Mouse (Mus musculus): ENCODE results near the gene Adam4.
"Not testable (repeated sequence)": the region's sequence is repeated elsewhere in the genome, so short reads cannot be mapped to it uniquely, and the experiment has no call there.

Gene Adam4

DNA sequence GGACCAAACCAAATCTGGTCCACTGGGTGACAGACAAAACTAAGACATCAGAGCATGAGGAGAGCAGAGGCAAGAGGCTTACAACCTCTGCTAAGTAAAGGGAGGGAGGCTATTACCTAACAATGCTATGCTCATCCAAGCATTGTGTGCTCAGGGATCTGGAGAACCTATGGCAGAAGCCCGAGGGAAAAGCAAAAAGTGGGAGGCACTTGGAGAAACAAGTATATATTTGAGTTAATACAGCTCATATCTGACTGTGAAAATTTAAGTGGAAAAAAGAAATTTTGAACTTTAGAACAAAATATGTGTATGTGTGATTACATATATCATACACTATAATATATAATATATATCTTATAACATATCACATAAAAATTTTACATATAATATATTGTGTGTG is at the start of gene Adam4:
Gene Adam4 (minus strand): TSS at position 101 of the 400 bp plus-strand sequence.
- DNase-seq, result no peak

DNA sequence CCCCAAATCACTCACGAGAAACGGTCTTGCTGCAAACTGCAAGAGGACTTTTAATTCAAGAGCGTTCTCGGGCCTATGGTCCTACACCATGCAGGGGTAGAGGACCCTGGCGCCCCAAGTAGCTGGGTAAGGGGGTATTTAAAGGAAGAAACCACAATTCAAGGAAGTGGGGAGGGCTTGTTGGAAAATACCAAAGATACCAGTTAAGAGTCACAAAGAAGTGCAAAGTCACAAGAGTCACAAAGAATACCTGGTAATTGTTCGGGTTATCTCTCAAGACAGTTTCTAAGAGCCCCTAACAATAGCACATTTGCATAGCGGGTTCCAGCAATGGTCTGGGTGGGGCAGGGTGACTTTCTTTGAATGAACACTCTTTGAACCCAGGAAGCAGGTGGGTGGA is 37.3 kb upstream of the Adam4 start:
- not testable (repeated sequence) for DNase-seq

DNA sequence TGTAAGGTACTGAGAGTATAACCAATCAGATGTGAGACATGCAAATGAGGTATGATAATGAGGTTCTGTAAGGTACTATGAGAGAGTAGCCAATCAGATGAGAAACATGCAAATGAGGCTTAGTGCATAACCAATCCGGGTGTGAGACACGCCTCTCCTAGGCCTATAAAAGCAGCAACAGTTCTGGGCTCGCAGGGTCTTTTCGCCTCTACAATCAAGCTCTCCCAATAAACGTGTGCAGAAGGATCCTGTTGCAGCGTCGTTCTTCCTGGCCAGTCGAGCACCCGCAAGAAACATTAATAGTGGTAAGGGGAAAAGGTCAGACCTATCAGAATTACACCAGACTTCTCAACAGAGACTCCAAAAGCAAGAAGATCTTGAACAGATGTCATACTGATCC is 17.2 kb upstream of the Adam4 start:
- not testable (repeated sequence) for DNase-seq

DNA sequence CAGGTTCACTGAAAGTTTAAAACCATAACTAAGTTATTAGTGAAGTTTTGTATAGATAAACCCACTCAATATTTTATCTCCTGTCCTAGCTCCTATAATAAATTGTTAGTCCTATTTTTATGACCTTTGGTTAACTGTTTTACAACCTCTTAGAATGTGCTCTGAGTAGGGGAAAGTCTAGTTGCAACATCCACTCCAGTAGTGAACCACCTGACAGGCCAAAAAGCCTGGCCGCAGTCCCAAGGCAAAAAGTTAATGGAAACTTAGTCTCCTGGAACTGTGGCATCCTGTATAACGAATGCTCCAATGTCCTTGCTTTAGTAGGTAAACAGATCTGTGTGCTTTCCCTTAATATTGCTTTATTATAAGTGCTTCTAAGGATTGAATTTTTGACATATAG is 13.0 kb upstream of the Adam4 start:
- DNase-seq, result peak; percentile 43

DNA sequence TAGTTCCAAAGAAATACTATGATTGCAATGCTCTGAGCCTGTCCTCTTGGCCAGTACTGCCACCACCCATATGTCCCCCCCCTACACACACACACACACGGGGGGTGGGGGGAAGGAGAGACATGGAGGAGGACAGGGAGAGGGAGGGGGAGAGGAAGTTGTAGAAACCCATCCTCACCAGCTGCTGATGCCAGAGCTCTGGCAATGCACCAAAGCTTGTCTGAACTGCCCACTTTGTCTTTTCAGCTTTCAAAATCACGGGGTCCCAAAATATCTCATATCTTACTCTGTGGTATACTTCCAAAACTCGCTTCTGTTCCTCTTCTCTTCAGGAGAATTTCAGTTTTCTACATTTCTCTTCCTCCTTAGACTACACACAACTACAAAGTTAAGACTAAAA is 8.5 kb downstream of the Adam4 start:
- DNase-seq, result no peak

DNA sequence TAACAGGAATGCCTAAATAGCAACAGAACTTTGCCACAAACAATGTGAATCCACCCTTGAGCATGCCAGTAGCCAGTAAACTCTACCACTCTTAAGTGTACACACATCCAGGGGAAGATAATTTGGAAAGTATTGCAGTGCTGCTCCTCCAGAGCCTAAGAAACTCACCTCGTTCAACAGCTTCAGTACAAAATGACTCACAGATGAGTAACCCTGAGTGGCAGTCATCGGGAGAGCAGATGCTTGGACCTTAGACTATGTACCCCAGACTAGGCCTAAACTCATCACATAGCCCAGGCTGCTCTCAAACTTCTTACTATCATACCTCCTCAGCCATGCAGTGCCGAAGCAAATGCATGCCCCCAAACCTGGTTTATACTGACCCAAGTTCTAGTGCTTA is 12.8 kb downstream of the Adam4 start:
- DNase-seq, result no peak

DNA sequence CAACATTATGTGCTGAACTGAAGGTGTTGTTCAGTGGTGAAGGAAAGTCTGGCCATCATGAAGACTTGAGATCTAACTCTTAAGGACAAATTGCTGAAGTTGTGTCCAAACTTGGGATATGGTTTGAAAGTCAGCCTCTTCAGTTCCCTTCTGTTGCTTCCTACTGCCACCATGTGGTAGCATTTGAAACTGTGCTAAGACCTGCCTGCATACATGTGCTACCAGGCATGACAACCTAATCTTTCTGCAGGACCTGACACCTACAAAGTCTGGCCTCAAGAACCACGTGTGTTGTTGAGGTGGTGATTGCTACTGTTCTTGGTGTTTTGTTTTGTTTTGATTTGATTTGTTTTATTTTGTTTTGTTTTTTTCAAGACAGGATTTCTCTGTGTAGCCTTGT is 19.6 kb downstream of the Adam4 start:
- DNase-seq, result peak; percentile 13

DNA sequence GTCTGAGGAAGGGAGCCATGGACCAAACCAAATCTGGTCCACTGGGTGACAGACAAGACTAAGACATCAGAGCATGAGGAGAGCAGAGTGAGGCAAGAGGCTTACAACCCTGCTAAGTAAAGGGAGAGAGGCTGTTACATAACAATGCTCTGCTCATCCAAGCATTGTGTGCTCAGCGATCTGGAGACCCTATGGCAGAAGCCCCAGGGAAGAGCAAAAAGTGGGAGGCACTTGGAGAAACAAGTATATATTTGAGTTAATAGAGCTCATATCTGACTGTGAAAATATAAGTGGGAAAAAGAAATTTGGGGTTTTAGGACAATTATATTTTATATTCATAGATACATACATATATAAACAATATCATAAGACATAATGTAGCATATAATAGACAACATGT is 42.4 kb downstream of the Adam4 start, which contains the start of gene Gm4787:
Gene Gm4787 (minus strand): TSS at position 101 of the 400 bp plus-strand sequence.
- DNase-seq, result not testable (repeated sequence)

Data from kidney, adult 11 months (tissue).